In genomic region chr6:25429047-25429446, GRCm38 (mm10) we compare ENCODE assay signal across 16 mouse cellular contexts.
"Had no signal": no experiment of that assay in that cellular context is flagged by ENCODE, and none has a peak within 500 bp of the region (broad histone marks: within the 10 kb centered on the region; RNA-seq: fewer than 3 reads in every experiment).

No protein-coding gene starts in this region.

- H3K4me2 ChIP-seq: neural tube, embryonic 13.5 days; neural tube, embryonic 15.5 days; stomach, embryonic 15.5 days had no signal

- H3K9ac ChIP-seq: neural tube, embryonic 13.5 days; neural tube, embryonic 15.5 days; stomach, embryonic 15.5 days had no signal

- DNase-seq: retina, postnatal 1 day; right cerebral cortex, adult 18-20 months; right cerebral cortex, postnatal 14 days; right cerebral cortex, postnatal 25 days; right cerebral cortex, postnatal 4 days; spleen, adult 18-20 months; thymus, adult 18-20 months; thymus, adult 2 months; thymus, postnatal 14 days; thymus, postnatal 25 days; thymus, postnatal 36 days; thymus, postnatal 4 days had no signal

- H3K4me1 ChIP-seq: neural tube, embryonic 13.5 days; neural tube, embryonic 15.5 days; stomach, embryonic 15.5 days had no signal

- H3K9me3 ChIP-seq: neural tube, embryonic 13.5 days; neural tube, embryonic 15.5 days; stomach, embryonic 15.5 days had no signal

- H3K36me3 ChIP-seq: neural tube, embryonic 13.5 days; neural tube, embryonic 15.5 days; stomach, embryonic 15.5 days had no signal

- H3K4me3 ChIP-seq: neural tube, embryonic 13.5 days; neural tube, embryonic 15.5 days; stomach, embryonic 15.5 days had no signal

- H3K27me3 ChIP-seq: neural tube, embryonic 13.5 days; neural tube, embryonic 15.5 days; stomach, embryonic 15.5 days had no signal

- H3K27ac ChIP-seq: neural tube, embryonic 13.5 days; neural tube, embryonic 15.5 days; stomach, embryonic 15.5 days; stomach, postnatal 0 days had no signal
